Mouse (Mus musculus): ENCODE measurements around the gene Sco1. TPM values are rescaled to one million over a fixed set of nuclear protein-coding genes. Genes with fewer than 3 reads are reported as not detected.

Sco1 gene
- total RNA-seq, 2 experiments from 2014 or later, result 8.3 to 8.9 TPM

GRCm38 (mm10) chr11:67105689-67106088 lies 53.2 kb downstream of the Sco1 start:
- intact Hi-C loops (cut with DNase I), result no loop called here
- no peak for DNase-seq (ENCODE audit: extremely low spot score in 1 of 2, low spot score in 2 of 2)

- DNase-seq (ENCODE audit: extremely low spot score in 1 of 2, low spot score in 2 of 2), result no peak
- intact Hi-C loops (cut with DNase I), result no loop called here
These were observed 54.5 kb downstream of the Sco1 start for GRCm38 (mm10) chr11:67106973-67107372.

- intact Hi-C loops (cut with DNase I), result loop anchor here (5.0 to 10.0 kb wide), 3 partner anchors 347 to 704 kb away; partner anchors contain the start of gene Gas7
- DNase-seq (ENCODE audit: extremely low spot score in 1 of 2, low spot score in 2 of 2), result peak; percentile 74 to 75
These were observed 57.9 kb downstream of the Sco1 start for GRCm38 (mm10) chr11:67110168-67110948.

GRCm38 (mm10) chr11:67112019-67112850 lies 59.8 kb downstream of the Sco1 start:
- intact Hi-C loops (cut with DNase I), result loop anchor here (1.0 to 10.0 kb wide), 4 partner anchors 238 to 703 kb away; partner anchors contain the start of gene Gas7

GRCm38 (mm10) chr11:67112851-67113202 lies 60.4 kb downstream of the Sco1 start:
- intact Hi-C loops (cut with DNase I), result loop anchor here (1.0 to 10.0 kb wide), 4 partner anchors 237 to 702 kb away; partner anchors contain the start of gene Gas7
- DNase-seq (ENCODE audit: extremely low spot score in 1 of 2, low spot score in 2 of 2), result peak; percentile 55 to 69

More at GRCm38 (mm10) chr11:67112019-67112850, 59.8 kb downstream of the Sco1 start:
- DNase-seq (ENCODE audit: extremely low spot score in 1 of 2, low spot score in 2 of 2), result peak; percentile 42 to 80

- no peak for DNase-seq (ENCODE audit: extremely low spot score in 1 of 2, low spot score in 2 of 2)
- intact Hi-C loops (cut with DNase I), result loop anchor here (5.0 to 10.0 kb wide), 3 partner anchors 344 to 701 kb away; partner anchors contain the start of gene Gas7
These were observed 60.9 kb downstream of the Sco1 start for GRCm38 (mm10) chr11:67113381-67113780.

- no peak for DNase-seq (ENCODE audit: extremely low spot score in 1 of 2, low spot score in 2 of 2)
- intact Hi-C loops (cut with DNase I), result loop anchor here (2.0 to 10.0 kb wide), 4 partner anchors 121 to 701 kb away; partner anchors contain the start of gene Gas7
These were observed 61.8 kb downstream of the Sco1 start for GRCm38 (mm10) chr11:67114261-67114660.

GRCm38 (mm10) chr11:67114901-67115300 lies 62.4 kb downstream of the Sco1 start:
- intact Hi-C loops (cut with DNase I), result loop anchor here (2.0 to 10.0 kb wide), 4 partner anchors 120 to 700 kb away; partner anchors contain the start of gene Gas7
- DNase-seq (ENCODE audit: extremely low spot score in 1 of 2, low spot score in 2 of 2), result no peak

Small RNAs within 50 kb of the gene (microRNA-seq; reads per million reads assigned to microRNA genes)
- gene Mir6923, result not detected

Other genes starting within 250 kb of the Sco1 start
- gene Pirt, start 140.7 kb upstream of the Sco1 start, total RNA-seq (2021), result under 1 TPM; 0.18 to 0.51 TPM
- not detected for gene Tmem238l, start 96.0 kb upstream of the Sco1 start, total RNA-seq (2021)
- gene Tmem220, start 27.5 kb upstream of the Sco1 start, total RNA-seq (2021), result under 1 TPM; 0.43 to 0.51 TPM
- gene Adprm, start 76 bp upstream of the Sco1 start, total RNA-seq (2021), result 10 to 100 TPM; 23.0 to 26.1 TPM
- gene Myh3, start 25.6 kb downstream of the Sco1 start, total RNA-seq (2021), result 1 to 10 TPM; 3.3 TPM
- under 1 TPM; 0.58 to 0.59 TPM for gene Myh2, start 118.4 kb downstream of the Sco1 start, total RNA-seq (2021)
- gene Myh1, start 147.4 kb downstream of the Sco1 start, total RNA-seq (2021), result under 1 TPM; 0.32 to 0.45 TPM
- under 1 TPM; 0.51 to 0.64 TPM for gene Myh4, start 185.4 kb downstream of the Sco1 start, total RNA-seq (2021)
- 1 to 10 TPM; 1.2 to 1.5 TPM for gene Myh8, start 224.5 kb downstream of the Sco1 start, total RNA-seq (2021)

Measured in left cerebral cortex, postnatal 10 days (tissue).